Mouse (Mus musculus) forebrain, embryonic 16.5 days (tissue): ENCODE data around the gene Birc5. TPM values are rescaled to one million over a fixed set of nuclear protein-coding genes. Genes with fewer than 3 reads are reported as not detected.

ENCODE experiments used
- ATAC-seq: fragments of 200-750 bp; cut with Nextera tagmentation; 2 replicates; pipeline ENCODE4 v1.8.0; 2017; ENCODE audit warnings: mild to moderate bottlenecking, moderate library complexity
- H3K27ac ChIP-seq: fragments of 300-500 bp; sonication (generic); 2 replicates; pipeline ENCODE4 v1.5.1; 2014; ENCODE audit warnings: low read length, control low read depth
- H3K27me3 ChIP-seq: fragments of 300-500 bp; sonication (generic); replicated peaks from 2 replicates; pipeline ENCODE4 v1.6.1; 2014; ENCODE audit warnings: low read length; ENCODE audit not compliant: control insufficient read depth, insufficient read depth
- H3K36me3 ChIP-seq: fragments of 300-500 bp; sonication (generic); 2 replicates; pipeline ENCODE4 v1.6.1; 2014; ENCODE audit not compliant: control insufficient read depth, insufficient read depth
- H3K4me1 ChIP-seq: fragments of 300-500 bp; sonication (generic); replicated peaks from 2 replicates; pipeline ENCODE4 v1.6.1; 2014; ENCODE audit warnings: low read length; ENCODE audit not compliant: control insufficient read depth, insufficient read depth
- H3K4me2 ChIP-seq: fragments of 300-500 bp; sonication (generic); 2 replicates; pipeline ENCODE4 v1.6.1; 2014; ENCODE audit warnings: mild to moderate bottlenecking, low read length, control low read depth
- H3K4me3 ChIP-seq: fragments of 300-500 bp; sonication (generic); replicated peaks from 2 replicates; pipeline ENCODE4 v1.5.1; 2014; ENCODE audit warnings: mild to moderate bottlenecking, low read length, control low read depth
- H3K9ac ChIP-seq: fragments of 300-500 bp; sonication (generic); replicated peaks from 2 replicates; pipeline ENCODE4 v1.6.1; 2014; ENCODE audit warnings: low read depth, low read length, control low read depth
- H3K9me3 ChIP-seq: fragments of 300-500 bp; sonication (generic); 2 replicates; pipeline ENCODE4 v1.6.1; 2016; ENCODE audit warnings: low read length; ENCODE audit not compliant: control insufficient read depth
- WGBS: fragments of 180-500 bp; shearing (Covaris S2); extraction: QIAGEN DNeasy Blood & Tissue Kit; methylation state at CpG from one replicate; pipeline ENCODE4 v1.1.7; 2014; 5-methylcytosine and 5-hydroxymethylcytosine counted together
- polyA plus RNA-seq: library from polyadenylated mRNA; unstranded; fragments of >200 nt; fragmentation: Nextera tagmentation; extraction: Ambion mirVana; gene quantifications from 2 replicates; pipeline ENCODE4 v1.2.1, GENCODE M21; 2015

The Birc5 gene
- 72.6 and 82.9 TPM in 2 replicates for polyA plus RNA-seq

- ATAC-seq = peak; percentile 95
- Histone ChIP-seq H3K4me3 (peak within 1 kb of the TSS; percentile 80), H3K9me3 (no peaks in the 10 kb centered on the region), H3K4me1 (peaks cover 22% of the 10 kb centered on the region), H3K27ac (peak within 1 kb of the TSS; percentile 99), H3K4me2 (peak within 1 kb of the TSS; percentile 79), H3K27me3 (no peaks in the 10 kb centered on the region), H3K9ac (peak within 1 kb of the TSS; percentile 96), H3K36me3 (no peaks in the 10 kb centered on the region)
- WGBS = 0% methylated on average over 49 of the region's 51 CpGs
Measured at GRCm38 (mm10) chr11:117848985-117849671, at the start of gene Birc5. Gene Birc5 (plus strand): TSS chr11:117849251.

DNA sequence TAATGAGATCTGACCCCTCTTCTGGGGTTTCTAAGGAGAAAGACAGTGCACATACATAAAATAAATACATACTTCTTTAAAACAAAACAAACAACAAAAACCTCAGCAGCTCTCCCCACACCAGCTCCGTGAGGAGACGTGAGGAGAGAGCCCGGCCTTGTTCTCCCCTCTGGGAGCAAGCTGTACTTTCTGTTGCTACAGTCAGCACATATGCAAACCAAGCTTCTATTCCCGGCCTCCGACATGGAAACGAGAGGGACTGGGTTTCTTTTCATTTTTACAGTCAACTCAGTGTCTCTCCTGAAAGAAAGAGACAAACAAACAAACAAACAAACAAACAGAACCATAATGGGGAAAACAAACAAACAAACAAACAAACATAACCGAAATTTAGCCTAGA lies 49.0 kb upstream of the Birc5 start:
- H3K4me3 ChIP-seq = no peak overlapping the region
- no peaks in the 10 kb centered on the region for H3K4me1 ChIP-seq
- H3K27me3 ChIP-seq = no peaks in the 10 kb centered on the region
- no peak for ATAC-seq
- no peak overlapping the region for H3K4me2 ChIP-seq
- WGBS = 88% methylated on average over 7 of the region's 7 CpGs
- no peak overlapping the region for H3K9ac ChIP-seq
- no peaks in the 10 kb centered on the region for H3K36me3 ChIP-seq
- no peaks in the 10 kb centered on the region for H3K9me3 ChIP-seq
- H3K27ac ChIP-seq = no peak overlapping the region

DNA sequence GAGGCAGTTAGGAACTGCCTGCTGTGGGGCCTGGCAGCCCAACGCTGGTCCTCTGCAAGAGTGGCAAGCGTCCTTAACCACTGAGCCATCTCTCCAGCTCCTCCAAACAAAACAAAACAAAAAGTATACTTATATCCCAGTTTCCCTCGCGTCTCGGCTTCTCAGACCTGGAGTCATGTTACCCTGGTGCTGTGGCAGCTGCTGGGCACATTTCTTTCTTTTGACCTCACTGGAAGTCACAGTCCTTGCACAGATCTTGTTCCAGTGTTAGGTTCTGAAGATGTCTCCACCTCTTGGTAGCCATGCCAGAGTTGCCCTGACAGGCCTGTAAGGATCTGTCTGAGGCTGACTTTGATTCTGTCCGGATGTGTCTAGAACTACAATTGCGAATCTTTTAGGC lies 47.4 kb upstream of the Birc5 start:
- ATAC-seq = no peak
- Histone ChIP-seq H3K4me2 (no peak overlapping the region), H3K9ac (no peak overlapping the region), H3K9me3 (no peaks in the 10 kb centered on the region), H3K27ac (no peak overlapping the region), H3K4me1 (no peaks in the 10 kb centered on the region), H3K27me3 (no peaks in the 10 kb centered on the region), H3K4me3 (no peak overlapping the region), H3K36me3 (no peaks in the 10 kb centered on the region)
- WGBS = 82% methylated on average over 7 of the region's 7 CpGs

DNA sequence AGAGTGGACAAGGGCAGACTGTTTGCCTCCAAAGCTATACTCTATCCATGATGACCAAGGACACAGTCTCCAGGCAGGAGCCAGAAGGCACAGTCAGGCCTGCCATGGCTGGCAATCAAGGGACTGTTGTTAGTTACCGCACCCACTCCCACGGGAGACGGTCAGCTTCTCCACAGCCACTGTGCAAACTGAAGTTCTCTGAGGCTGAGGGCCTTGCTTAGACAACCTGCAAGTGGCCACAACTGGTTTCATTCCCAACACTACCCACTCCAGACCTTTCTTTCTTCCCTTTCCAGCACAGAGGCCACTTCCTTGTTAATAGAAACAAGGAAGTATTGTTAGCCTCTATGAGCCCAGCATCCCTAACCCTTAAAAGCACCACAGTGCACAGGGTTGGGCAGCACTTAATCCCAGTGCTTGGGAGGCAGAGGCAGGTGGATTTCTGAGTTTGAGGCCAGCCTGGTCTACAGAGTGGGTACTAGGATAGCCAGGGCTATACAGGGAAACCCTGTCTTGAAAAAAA lies 45.8 kb upstream of the Birc5 start:
- Histone ChIP-seq H3K9me3 (no peaks in the 10 kb centered on the region), H3K27ac (no peak overlapping the region), H3K4me2 (no peak overlapping the region), H3K36me3 (no peaks in the 10 kb centered on the region), H3K4me3 (no peak overlapping the region), H3K9ac (no peak overlapping the region), H3K27me3 (no peaks in the 10 kb centered on the region), H3K4me1 (no peaks in the 10 kb centered on the region)
- WGBS = 91% methylated on average over 3 of the region's 3 CpGs
- ATAC-seq = no peak

DNA sequence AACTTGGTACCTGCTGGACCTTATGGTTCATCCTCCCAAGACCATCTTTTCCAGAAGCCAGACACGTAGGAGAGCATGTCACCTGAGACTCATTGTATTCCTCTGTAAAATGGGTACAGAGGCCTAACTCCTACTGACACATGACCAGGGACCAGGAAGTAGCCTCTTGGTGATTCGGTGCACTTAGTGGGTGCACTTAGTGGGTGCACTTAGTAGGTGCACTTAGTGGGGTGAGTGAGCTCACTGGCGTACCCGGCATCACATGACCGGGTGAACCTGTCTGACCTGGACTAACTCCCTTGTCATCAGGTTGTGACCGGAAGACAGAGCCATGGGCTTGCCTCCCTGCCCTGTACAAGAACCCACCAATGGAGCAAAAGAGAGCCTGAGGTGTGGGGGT lies 42.3 kb upstream of the Birc5 start:
- WGBS = 93% methylated on average over 6 of the region's 6 CpGs
- Histone ChIP-seq H3K36me3 (no peaks in the 10 kb centered on the region), H3K9ac (no peak overlapping the region), H3K27me3 (0 out of 2 replicates have a peak, but pooled peaks cover 6% of the 10 kb centered on the region), H3K27ac (no peak overlapping the region), H3K9me3 (no peaks in the 10 kb centered on the region), H3K4me3 (no peak overlapping the region), H3K4me1 (peaks cover 18% of the 10 kb centered on the region), H3K4me2 (no peak overlapping the region)
- ATAC-seq = no peak

- Histone ChIP-seq H3K36me3 (no peaks in the 10 kb centered on the region), H3K4me3 (peak within 1 kb of the TSS; percentile 59), H3K4me2 (peak within 1 kb of the TSS; percentile 93), H3K9me3 (no peaks in the 10 kb centered on the region), H3K4me1 (peaks cover 18% of the 10 kb centered on the region), H3K27ac (no peak within 1 kb of the TSS), H3K27me3 (0 out of 2 replicates have a peak, but pooled peaks cover 6% of the 10 kb centered on the region), H3K9ac (peak within 1 kb of the TSS; percentile 55)
- ATAC-seq = peak; percentile 59
- under 1% methylated on average over 73 of the region's 75 CpGs for WGBS
Measured at GRCm38 (mm10) chr11:117809407-117810311, 39.4 kb upstream of the Birc5 start, which contains the start of the genes Gm20708 and Syngr2. Gene Gm20708 (plus strand): TSS chr11:117809668. Gene Syngr2 (plus strand): TSS chr11:117809668.

- ATAC-seq = peak; percentile 84
- Histone ChIP-seq H3K27me3 (0 out of 2 replicates have a peak, but pooled peaks cover 6% of the 10 kb centered on the region), H3K4me1 (peaks cover 18% of the 10 kb centered on the region), H3K36me3 (no peaks in the 10 kb centered on the region), H3K4me2 (peak overlapping the region; percentile 93), H3K27ac (no peak overlapping the region), H3K9ac (peak overlapping the region; percentile 55), H3K9me3 (no peaks in the 10 kb centered on the region), H3K4me3 (peak overlapping the region; percentile 59)
- WGBS = under 1% methylated on average over 21 of the region's 21 CpGs
Measured at GRCm38 (mm10) chr11:117810401-117811046, 38.5 kb upstream of the Birc5 start.

DNA sequence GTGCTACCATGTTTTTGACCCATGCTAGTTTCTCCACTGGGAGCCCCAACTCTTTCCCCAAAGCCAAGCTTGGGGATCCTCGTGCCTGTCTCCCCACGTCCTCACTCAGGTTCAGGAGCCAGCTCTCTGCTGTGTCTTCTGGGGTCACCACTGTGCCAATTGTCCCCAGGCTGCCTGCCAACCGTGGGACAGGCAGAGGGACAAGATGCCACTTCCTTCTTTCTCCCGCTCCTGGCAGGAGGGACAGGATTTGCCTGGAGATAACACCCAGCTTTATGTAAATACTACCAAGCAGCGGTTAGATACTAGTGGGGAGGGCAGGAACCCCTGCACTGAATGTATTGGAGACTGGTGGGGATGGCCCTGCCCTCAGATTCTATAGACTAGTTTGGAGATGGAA lies 35.2 kb upstream of the Birc5 start:
- WGBS = 69% methylated on average over 5 of the region's 5 CpGs
- no peaks in the 10 kb centered on the region for H3K9me3 ChIP-seq
- H3K27ac ChIP-seq = no peak overlapping the region
- no peak for ATAC-seq
- H3K36me3 ChIP-seq = no peaks in the 10 kb centered on the region
- no peak overlapping the region for H3K4me3 ChIP-seq
- H3K4me1 ChIP-seq = peaks cover 18% of the 10 kb centered on the region
- H3K9ac ChIP-seq = no peak overlapping the region
- 0 out of 2 replicates have a peak, but pooled peaks cover 6% of the 10 kb centered on the region for H3K27me3 ChIP-seq
- no peak overlapping the region for H3K4me2 ChIP-seq
